Mouse (Mus musculus) bone marrow, adult 2 months (tissue): ENCODE measurements around the gene Nmt1. TPM values are rescaled to one million over a fixed set of nuclear protein-coding genes. Genes with fewer than 3 reads are reported as not detected.
A peak's percentile ranks its signal among the peaks of the same experiment; 100 is the strongest.

Experiments
- H3K27ac ChIP-seq: fragments of 200-500 bp; 2 replicates; pipeline ENCODE4 v1.5.1; 2012; ENCODE audit warnings: low read depth, mild to moderate bottlenecking, control low read depth, inconsistent platforms, low read length; ENCODE audit not compliant: control insufficient read depth, poor library complexity, insufficient read depth
- H3K4me1 ChIP-seq: fragments of 200-500 bp; 2 replicates; pipeline ENCODE4 v1.6.1; 2011; ENCODE audit warnings: low read length; ENCODE audit not compliant: control insufficient read depth, insufficient read depth
- H3K4me3 ChIP-seq: fragments of 200-500 bp; replicated peaks from 2 replicates; pipeline ENCODE3; 2011; ENCODE audit warnings: mild to moderate bottlenecking, low read depth, low read length, control low read depth; ENCODE audit not compliant: control insufficient read depth
- CTCF ChIP-seq: fragments of 200-500 bp; IDR thresholded peaks from 2 replicates; pipeline ENCODE4 v1.5.1; 2011; ENCODE audit warnings: low read length, control low read depth; ENCODE audit not compliant: control insufficient read depth, insufficient read depth
- POLR2A ChIP-seq: fragments of 200-500 bp; IDR thresholded peaks from 2 replicates; pipeline ENCODE4 v1.6.1; 2011; ENCODE audit warnings: low read depth, mild to moderate bottlenecking, control low read depth, low read length, borderline replicate concordance; ENCODE audit not compliant: control insufficient read depth
- WGBS: fragments of 180-500 bp; shearing (Covaris S2); methylation state at CpG from one replicate; pipeline ENCODE4 v1.1.7; 2018; 5-methylcytosine and 5-hydroxymethylcytosine counted together
- polyA plus RNA-seq: library from polyadenylated mRNA; stranded (reverse); fragments of >200 nt; gene quantifications from 2 replicates; pipeline ENCODE4 v1.2.4, GENCODE M21; 2011; ENCODE audit warnings: low replicate concordance; ENCODE audit not compliant: missing spikeins, insufficient read depth, insufficient read length

Nmt1 gene
- polyA plus RNA-seq, 1 experiment: 38.2 TPM

DNA sequence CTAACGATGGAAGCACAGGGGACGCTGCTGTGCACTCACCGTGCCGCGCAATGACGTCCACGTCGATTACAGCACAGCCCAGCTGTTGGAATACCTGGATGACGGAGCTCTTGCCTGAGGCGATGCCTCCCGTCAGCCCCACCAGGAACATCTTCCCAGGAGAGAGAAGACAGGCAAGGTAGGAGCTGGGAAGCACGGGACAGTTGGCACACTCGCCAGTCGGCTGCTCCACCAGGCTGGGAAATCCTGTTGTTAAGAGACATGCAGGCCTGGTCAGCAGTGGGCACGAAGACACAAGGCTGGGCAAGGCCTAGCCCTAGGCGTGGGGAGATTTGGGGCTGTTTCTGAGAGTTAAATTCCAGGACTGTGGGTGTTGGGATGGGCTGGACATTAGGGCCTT is 27.9 kb upstream of the Nmt1 start:
- Histone ChIP-seq H3K4me1 (no peaks in the 10 kb centered on the region), H3K27ac (no peak overlapping the region), H3K4me3 (no peak overlapping the region)
- 94% methylated on average over 16 of the region's 16 CpGs for WGBS
- TF ChIP-seq CTCF (no peak), POLR2A (no peak)

DNA sequence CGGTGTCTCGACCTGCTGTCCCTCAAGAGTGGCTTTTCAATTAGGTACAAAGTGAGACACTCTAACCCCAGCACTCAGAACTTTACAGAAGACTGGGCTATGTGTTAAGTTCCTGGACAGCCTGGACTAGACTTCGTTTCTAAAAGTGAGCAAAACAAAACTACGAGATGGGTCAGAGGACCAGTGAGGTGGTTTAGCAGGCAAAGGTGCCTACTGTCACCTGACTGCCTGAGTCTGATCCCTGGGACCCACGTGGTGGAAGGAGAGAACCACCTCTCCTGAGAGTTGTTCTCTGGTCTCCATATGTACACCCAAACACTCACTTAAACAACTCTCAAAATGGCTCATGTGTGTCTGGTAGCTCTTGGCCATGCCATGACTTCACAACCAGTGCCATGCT is 26.9 kb upstream of the Nmt1 start:
- Histone ChIP-seq H3K4me3 (no peak overlapping the region), H3K27ac (no peak overlapping the region), H3K4me1 (peaks cover 4% of the 10 kb centered on the region; the same call in 1 of the 2 replicates)
- TF ChIP-seq POLR2A (no peak), CTCF (no peak)
- 84% methylated on average over 5 of the region's 5 CpGs for WGBS

DNA sequence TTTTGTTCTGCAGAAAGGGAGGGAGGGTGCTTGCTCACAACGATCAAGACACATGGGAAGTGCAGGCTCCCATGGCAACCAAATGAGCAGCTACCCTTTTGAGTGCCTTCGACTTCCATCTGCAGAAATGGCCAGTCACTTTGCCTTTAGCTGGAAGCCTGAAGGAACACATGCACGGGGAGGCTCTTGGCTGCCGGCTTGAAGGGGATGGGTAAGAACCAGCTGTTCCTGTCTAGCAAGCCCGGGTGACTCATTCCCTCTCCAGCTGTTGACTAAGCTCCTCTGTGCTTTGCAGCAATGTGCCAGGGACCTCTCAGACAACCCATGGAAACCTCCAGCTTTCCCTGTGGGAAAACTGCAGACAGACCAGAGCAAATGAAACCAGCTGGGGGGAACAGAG is 24.8 kb upstream of the Nmt1 start:
- no peak overlapping the region for H3K27ac ChIP-seq
- TF ChIP-seq POLR2A (no peak), CTCF (no peak)
- peaks cover 9% of the 10 kb centered on the region; the same call in 1 of the 2 replicates for H3K4me1 ChIP-seq
- H3K4me3 ChIP-seq: no peak overlapping the region
- WGBS: 48% methylated on average over 5 of the region's 5 CpGs

DNA sequence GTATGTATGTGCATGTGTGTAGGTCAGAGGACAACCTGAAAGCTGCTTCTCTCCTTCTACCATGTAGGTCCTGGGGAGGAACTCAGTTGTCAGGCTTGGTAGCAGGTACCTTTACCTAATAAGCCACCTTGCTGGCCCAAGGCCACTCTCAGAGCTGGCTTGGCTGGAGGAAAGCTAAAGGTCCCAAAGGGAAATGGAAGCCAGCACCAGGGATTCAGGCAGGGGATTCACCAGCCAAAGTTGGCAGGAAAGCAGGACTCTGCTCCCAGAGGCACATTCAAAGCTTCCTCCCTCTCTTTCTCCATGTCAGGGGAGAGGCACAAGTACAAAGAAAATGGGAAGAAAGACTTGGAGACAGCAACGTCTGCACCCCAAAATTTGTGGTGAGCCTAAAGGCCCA is 23.1 kb upstream of the Nmt1 start:
- TF ChIP-seq CTCF (no peak), POLR2A (no peak)
- Histone ChIP-seq H3K4me1 (peaks cover 9% of the 10 kb centered on the region; the same call in 1 of the 2 replicates), H3K27ac (no peak overlapping the region), H3K4me3 (no peak overlapping the region)
- WGBS: 11% methylated on average over 1 of the region's 1 CpGs

DNA sequence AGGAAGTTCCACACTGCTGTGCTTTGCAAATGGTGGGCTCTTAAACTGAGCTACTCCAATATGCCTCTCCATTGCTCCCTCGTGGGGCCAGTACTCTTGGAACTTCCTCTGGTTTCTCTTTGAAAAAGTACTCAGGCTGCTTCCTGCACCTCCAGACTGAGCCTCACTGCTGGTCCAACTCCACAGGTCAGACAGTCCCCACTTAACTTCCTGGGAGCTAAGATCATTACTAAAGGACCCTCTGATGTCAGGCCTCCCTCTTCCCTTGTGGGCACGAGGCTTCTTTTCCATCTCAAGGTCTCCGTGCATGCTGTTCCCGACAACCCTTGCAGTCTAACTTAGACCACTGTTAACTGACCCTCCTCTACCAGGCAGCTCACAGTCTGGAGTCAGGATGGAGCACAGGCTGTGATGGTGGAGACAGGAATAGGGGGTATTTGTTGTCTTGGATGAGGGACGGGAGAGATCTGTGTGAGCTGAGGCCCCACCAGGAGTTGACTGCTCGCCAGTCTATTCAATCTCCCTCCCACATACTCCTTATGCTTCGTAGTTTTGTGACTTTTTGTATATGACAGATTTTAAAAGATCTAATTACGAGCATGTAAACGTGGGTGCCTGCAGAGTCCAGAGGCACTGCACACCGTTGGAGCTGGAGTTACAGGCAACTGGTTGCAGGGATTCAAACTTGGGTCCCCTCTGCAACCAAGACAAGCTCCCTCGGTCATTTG is 22.6 kb upstream of the Nmt1 start:
- 67% methylated on average over 11 of the region's 11 CpGs for WGBS
- no peak overlapping the region for H3K27ac ChIP-seq

DNA sequence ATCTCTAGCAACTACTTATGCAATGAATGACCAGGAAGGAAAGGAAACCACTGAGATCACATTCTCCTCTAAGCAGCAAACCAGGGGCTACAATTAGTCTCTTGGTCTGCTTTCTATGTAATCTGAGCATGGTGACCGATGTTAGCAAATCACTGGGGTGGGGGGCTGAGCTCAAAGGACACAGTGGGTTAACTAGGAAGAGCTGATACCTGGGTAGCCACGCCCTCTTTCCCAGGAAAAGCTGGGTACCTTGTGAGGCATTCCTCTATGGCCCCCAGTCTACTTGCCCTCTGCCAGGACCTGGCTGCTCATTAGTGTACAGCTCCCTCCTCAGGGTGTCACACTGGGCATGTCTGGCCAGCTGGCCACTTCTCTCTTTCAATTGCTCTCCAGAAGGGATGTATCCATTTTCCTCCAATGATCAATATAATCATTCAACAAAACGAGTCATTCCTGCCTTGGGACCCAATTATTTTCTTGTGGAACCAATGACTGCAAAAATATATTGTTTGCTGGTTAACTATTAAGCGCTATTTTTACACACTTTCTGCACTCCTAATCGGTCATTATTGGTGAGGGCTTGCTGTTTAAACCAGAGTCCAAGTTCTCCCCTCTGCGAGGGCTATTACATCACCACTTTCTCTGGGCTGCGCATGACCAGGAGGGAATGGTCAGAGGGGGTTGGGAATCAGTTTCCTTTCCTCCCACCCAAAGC is 21.5 kb upstream of the Nmt1 start:
- TF ChIP-seq POLR2A (no peak), CTCF (no peak)
- H3K4me3 ChIP-seq: no peak overlapping the region
- peaks cover 9% of the 10 kb centered on the region; the same call in 1 of the 2 replicates for H3K4me1 ChIP-seq
- 55% methylated on average over 7 of the region's 7 CpGs for WGBS
- H3K27ac ChIP-seq: peak overlapping the region; percentile 77

More for the DNA sequence above, 22.6 kb upstream of the Nmt1 start:
- TF ChIP-seq POLR2A (no peak), CTCF (no peak)
- Histone ChIP-seq H3K4me3 (no peak overlapping the region), H3K4me1 (peaks cover 9% of the 10 kb centered on the region; the same call in 1 of the 2 replicates)

DNA sequence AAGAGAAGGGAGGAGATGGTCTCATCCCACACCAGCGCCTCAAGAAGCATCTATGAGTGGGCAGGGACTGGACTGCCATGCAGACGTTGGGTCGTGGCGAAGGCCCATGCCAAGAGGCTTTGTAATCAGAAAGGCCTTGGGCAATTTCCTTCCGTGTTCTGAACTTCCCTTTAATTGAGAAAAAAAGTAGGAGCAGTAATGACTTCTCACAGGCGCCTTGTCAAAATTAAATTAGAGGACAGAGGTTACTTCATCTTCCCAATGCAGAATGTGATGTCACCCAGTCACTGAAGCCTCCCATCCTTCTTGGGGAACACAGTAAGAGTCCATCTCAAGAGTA is 21.0 kb upstream of the Nmt1 start:
- Histone ChIP-seq H3K27ac (peak overlapping the region; percentile 77), H3K4me1 (peaks cover 9% of the 10 kb centered on the region; the same call in 1 of the 2 replicates), H3K4me3 (no peak overlapping the region)
- WGBS: 19% methylated on average over 6 of the region's 6 CpGs
- TF ChIP-seq CTCF (no peak), POLR2A (no peak)

DNA sequence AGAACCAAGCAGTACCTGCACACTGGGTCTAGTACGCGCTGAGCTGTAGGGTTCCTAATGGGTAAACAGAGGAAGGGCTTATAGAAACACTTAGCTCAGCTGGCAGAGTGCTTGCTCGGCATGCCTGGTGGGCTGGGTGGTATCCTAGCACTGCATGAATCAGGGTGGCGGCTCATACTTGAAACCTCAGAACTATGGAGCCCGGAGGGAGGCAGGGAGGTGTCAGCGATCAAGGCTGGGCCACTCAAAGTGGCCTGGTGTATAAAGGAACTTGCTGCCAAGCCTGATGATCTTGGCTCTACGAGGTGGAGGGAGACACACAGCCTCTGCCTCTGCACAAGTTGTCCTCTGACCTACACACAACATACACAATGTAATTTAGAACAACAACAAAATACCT is 19.4 kb upstream of the Nmt1 start:
- Histone ChIP-seq H3K27ac (no peak overlapping the region), H3K4me1 (peaks cover 9% of the 10 kb centered on the region; the same call in 1 of the 2 replicates), H3K4me3 (no peak overlapping the region)
- 85% methylated on average over 7 of the region's 7 CpGs for WGBS
- TF ChIP-seq POLR2A (no peak), CTCF (no peak)
